Mouse (Mus musculus): ENCODE measurements around the gene Neu2. TPM values are rescaled to one million over a fixed set of nuclear protein-coding genes. Genes with fewer than 3 reads are reported as not detected.

Neu2 gene
- total RNA-seq, 2 experiments from 2014 or later: not detected

DNA sequence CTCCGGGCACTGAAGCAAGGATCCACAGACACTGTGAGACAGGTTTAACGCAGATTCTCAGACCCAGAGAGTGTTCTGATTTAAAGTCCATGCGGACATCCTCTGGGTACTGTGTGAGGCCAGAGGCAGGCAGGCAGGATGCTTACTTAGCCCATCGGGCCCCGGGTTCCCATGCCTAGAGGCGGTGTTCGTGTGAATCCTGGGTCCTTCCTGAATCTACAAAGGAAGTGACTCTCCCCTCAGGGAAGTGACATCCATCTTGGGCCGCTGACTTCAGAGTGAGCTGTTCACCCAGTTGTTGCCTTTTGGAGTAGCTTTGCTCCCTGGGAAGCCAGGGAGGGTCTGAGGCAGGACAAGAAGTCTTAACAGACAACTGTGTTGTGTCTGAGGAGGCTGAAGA, 130.0 kb downstream of the Neu2 start:
- intact Hi-C loops (cut with DNase I): no loop called here
- DNase-seq (ENCODE audit: low spot score): no peak

DNA sequence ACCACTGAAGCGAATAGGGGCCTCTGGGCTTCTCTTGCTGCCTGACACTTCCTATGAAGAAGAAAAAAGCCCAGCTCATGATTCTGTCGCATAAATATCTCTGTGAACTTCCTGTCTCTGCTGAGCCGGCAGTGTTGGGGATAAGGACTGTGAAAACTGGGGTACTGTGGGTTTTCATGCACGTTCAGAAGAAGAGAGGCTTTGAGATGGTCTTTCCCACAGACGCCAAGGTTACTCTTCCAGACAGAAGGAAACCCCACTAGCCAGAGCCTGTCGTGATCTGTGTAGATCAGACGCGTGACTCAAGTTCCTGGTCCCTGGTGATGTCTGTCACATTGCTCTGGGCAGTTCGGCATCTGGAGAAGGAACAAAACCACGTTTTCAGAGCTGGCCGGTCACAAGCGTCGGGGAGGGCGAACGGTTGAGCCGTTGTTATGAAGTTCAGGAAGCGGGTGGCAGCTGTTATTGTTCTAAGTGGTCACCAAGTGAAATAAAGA, 130.5 kb downstream of the Neu2 start:
- intact Hi-C loops (cut with DNase I): no loop called here

DNA sequence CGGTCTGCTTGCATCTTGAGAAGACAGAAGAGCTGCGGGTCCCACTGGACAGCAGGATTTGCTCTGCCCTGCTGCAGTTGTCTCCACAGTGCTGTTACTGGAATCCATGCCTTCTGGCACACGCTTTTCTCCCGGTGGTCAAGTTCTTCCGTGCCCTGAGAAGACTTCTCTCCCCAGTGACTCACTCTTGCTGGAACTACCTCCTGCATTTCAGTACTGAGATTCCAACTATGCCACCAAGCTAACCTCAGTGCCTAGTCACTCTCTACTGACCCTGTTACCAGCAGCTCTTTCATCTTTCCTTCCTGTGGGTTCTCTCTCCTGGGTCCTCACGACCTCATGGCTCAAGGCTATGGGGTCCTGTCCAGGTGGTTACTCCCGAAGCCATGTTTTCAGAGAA, 133.3 kb downstream of the Neu2 start:
- no peak for DNase-seq (ENCODE audit: low spot score)
- intact Hi-C loops (cut with DNase I): no loop called here

More for the DNA sequence above, 130.5 kb downstream of the Neu2 start:
- DNase-seq (ENCODE audit: low spot score): peak; percentile 46

DNA sequence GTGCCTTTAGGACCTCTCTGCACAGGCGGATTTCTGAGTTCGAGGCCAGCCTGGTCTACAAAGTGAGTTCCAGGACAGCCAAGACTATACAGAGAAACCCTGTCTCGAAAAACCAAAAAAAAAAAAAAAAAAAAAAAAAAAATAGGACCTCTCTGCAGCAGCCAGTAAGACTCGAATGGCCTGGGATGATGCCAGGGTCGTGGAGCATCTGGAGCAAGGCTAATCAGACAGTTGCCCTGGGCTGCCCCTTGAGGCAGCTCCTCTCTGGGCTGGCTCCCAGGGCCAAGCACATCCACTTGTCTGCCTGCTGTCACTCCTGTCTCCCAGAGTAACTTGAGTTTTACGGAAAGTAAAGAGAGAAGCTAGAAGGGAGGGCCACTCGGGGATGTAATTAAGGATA, 135.4 kb downstream of the Neu2 start:
- intact Hi-C loops (cut with DNase I): no loop called here
- no peak for DNase-seq (ENCODE audit: low spot score)

DNA sequence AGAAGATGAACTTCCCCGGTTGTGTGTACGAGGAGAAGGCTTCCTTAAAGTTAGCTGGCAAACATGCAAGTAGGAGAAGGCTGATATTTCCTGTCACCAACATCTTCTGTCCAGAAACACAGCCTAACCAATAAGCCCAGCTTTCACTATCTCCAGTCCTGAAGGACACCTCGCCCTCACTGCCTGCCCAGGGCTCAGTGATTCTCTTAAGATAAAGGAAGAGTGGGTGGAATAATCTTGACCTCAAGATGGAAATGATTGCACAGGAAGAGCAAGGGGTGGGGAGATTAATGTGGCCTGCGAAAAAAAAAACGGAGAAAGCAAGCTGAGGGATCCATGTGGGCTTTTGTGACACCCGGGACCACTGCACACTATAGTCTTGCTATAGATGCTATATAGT, 136.1 kb downstream of the Neu2 start:
- intact Hi-C loops (cut with DNase I): no loop called here

More for the DNA sequence above, 136.1 kb downstream of the Neu2 start:
- no peak for DNase-seq (ENCODE audit: low spot score)

Other genes starting within 250 kb of the Neu2 start
- 1 to 10 TPM; 3.2 to 3.3 TPM for gene Efhd1, start 245.5 kb upstream of the Neu2 start, total RNA-seq (2021)
- gene Gigyf2, start 182.9 kb upstream of the Neu2 start, total RNA-seq (2021): 10 to 100 TPM; 46.5 to 46.8 TPM
- gene Kcnj13, start 115.2 kb upstream of the Neu2 start, total RNA-seq (2021): not detected
- not detected for gene Snorc, start 39.6 kb upstream of the Neu2 start, total RNA-seq (2021)
- under 1 TPM; 0.36 to 0.49 TPM for gene Ngef, start 64.0 kb downstream of the Neu2 start, total RNA-seq (2021)
- gene Inpp5d, start 110.4 kb downstream of the Neu2 start, total RNA-seq (2021): 10 to 100 TPM; 10.4 to 12.5 TPM
- 10 to 100 TPM; 29.3 to 30.5 TPM for gene Atg16l1, start 246.0 kb downstream of the Neu2 start, total RNA-seq (2021)